Mouse (Mus musculus): ENCODE results near the gene Tex14.

DNA sequence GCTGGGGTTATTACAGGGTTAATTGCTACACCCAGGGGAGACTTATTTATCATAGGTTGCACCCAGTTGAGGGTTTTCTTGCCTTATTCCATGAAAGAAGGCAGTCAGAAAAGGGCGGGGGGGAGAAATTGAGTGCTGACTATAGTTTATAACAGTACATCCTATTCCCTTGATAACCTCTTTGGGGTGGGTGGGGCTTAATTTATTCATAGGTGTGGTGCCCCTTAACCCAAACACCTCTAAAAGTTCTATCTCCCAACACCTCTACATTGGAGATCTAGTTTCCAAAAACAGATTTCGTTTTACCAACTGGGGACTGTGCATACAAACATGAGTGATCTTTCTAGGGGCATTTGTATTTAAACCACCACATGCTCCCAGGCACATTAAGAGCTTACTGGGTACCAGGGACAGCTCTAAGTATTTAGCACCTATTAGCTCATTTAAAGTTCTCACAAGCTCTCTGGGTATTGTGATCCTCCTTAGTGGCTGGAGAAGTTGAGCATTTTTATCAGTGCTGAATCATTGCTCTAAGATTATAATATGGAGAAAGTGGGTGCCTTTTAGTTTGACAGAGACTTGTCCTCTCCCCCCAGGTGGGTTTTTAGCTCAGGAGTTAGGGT, 23.3 kb downstream of the Tex14 start:
- TF ChIP-seq CTCF (IDR thresholded peaks at IDR 0.05; ENCODE audit: insufficient read depth, low read length) (no peak), POLR2A (IDR thresholded peaks at IDR 0.05; ENCODE audit: borderline replicate concordance, extremely low read depth, low read depth, low read length) (no peak)
